8 mouse cellular contexts compared by ENCODE assay signal in the genomic region with DNA sequence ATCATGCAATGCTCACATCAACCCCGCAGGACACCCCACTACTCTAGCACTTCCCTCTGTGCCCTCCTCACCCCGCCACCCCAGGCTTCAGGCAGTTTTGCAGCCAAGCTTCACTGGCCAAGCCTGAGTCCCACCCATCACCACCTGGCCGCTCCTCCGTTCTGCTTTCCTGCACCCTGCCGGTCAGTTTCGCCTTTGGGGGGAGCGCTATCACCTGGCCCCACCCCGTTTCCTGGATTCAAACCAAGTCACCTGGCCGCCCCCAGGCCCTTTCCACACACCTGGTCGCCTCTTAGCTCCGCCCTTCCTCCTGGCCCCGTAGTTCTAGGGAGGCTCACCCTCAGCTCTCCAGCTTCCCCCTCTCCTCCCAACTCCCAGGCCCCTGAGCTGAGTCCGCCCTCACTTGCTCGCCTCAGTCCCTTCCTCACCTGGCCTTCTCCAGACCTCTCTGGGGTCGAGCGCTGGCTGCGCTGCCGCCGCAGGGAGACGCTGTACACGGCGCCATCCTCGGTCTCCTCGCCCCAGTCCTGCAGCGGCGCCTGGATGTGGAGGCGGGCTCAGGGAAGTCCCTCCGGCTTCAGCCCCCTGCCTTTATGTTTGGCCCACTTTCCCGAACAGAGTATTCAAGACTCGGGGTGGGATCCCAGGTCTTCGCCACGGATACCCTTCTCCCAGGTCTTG. TPM values are rescaled to one million over a fixed set of nuclear protein-coding genes. Genes with fewer than 3 reads are reported as not detected.
DNase-seq lines count a peak whose midpoint lies in the region; ATAC-seq and TF ChIP-seq lines count a peak whose summit lies in the region.

No protein-coding gene starts in this region.

- peak; percentile 39; the same call in 1 of the 2 replicates for ATAC-seq in cerebellum, adult (ENCODE audit: insufficient number of reproducible peaks, low FRiP score, low TSS enrichment)
- peak; percentile 44 for ATAC-seq in Patski
- ATAC-seq in embryonic facial prominence, embryonic 13.5 days (ENCODE audit: insufficient number of reproducible peaks, insufficient read depth, low FRiP score, low TSS enrichment, low read depth): no peak
- peak; percentile 43 for ATAC-seq in lung, postnatal 0 days

- 1% methylated on average over 32 of the region's 32 CpGs for WGBS in embryonic facial prominence, embryonic 13.5 days
- WGBS in kidney, adult 2 months: 3% methylated on average over 32 of the region's 32 CpGs
- WGBS in lung, postnatal 0 days: 2% methylated on average over 32 of the region's 32 CpGs

- H3K4me3 ChIP-seq in embryonic facial prominence, embryonic 13.5 days: peak overlapping the region; percentile 39
- peak overlapping the region; percentile 92 for H3K4me3 ChIP-seq in kidney, adult 2 months (ENCODE audit: insufficient read depth, low read depth, low read length)
- H3K4me3 ChIP-seq in lung, postnatal 0 days (ENCODE audit: low read depth, low read length): peak overlapping the region; percentile 45

- in situ Hi-C loops in Patski (cut with MboI; ENCODE audit: low pct_unique_long_range_greater_than_20kb): no loop called here

- no peaks in the 10 kb centered on the region for H3K9me3 ChIP-seq in embryonic facial prominence, embryonic 13.5 days
- no peaks in the 10 kb centered on the region for H3K9me3 ChIP-seq in lung, postnatal 0 days (ENCODE audit: low read length)

- H3K27me3 ChIP-seq in Patski: no peaks in the 10 kb centered on the region
- peaks cover 93% of the 10 kb centered on the region for H3K27me3 ChIP-seq in embryonic facial prominence, embryonic 13.5 days
- no peaks in the 10 kb centered on the region for H3K27me3 ChIP-seq in kidney, adult 2 months (replicated peaks; ENCODE audit: control insufficient read depth, insufficient read depth, low read length)
- peaks cover 25% of the 10 kb centered on the region; the same call in 1 of the 2 replicates for H3K27me3 ChIP-seq in lung, postnatal 0 days (replicated peaks; ENCODE audit: insufficient read depth, low read length)
- no peaks in the 10 kb centered on the region; the same call in 1 of the 2 replicates for H3K27me3 ChIP-seq in splenic B cell, adult 2 months (ENCODE audit: control insufficient read depth, insufficient read depth, low read length, poor library complexity, severe bottlenecking)

- DNase-seq in cerebellum, postnatal 4 days (ENCODE audit: low spot score in 2 of 2): no peak
- DNase-seq in Patski (ENCODE audit: low read depth, low spot score): no peak
- DNase-seq in kidney, adult 2 months: peak; percentile 85
- peak; percentile 41 for DNase-seq in lung, postnatal 0 days (ENCODE audit: low spot score)
- peak; percentile 56 for DNase-seq in splenic B cell, adult 2 months (ENCODE audit: low read depth, low spot score)
- DNase-seq in yolk sac, embryonic 10.5 days (ENCODE audit: low spot score): no peak

- no peak for TF ChIP-seq EP300 in lung, postnatal 0 days (IDR thresholded peaks at IDR 0.05)

- POLR2A ChIA-PET in Patski (lab: Charles Lee): interaction anchor here (1.3 kb wide), 1 partner anchor 14 kb away, joined by 3 read pairs; a partner anchor contains a TSS

- TF ChIP-seq POLR2A in kidney, adult 2 months (IDR thresholded peaks at IDR 0.05; ENCODE audit: low read depth, low read length): no peak

- CTCF ChIA-PET in Patski (lab: Charles Lee): interaction anchor here (1.2 to 1.4 kb wide), 2 partner anchors 10 to 25 kb away, joined by 4 to 5 read pairs; no protein-coding TSS in a partner anchor

- H3K9ac ChIP-seq in embryonic facial prominence, embryonic 13.5 days: peak overlapping the region; percentile 55
- peak overlapping the region; percentile 16; the same call in 1 of the 2 replicates for H3K9ac ChIP-seq in lung, postnatal 0 days (replicated peaks; ENCODE audit: low read depth)

- H3K4me1 ChIP-seq in embryonic facial prominence, embryonic 13.5 days: peaks cover 22% of the 10 kb centered on the region
- peaks cover 7% of the 10 kb centered on the region for H3K4me1 ChIP-seq in kidney, adult 2 months (ENCODE audit: control insufficient read depth, insufficient read depth, low read length)
- peaks cover 13% of the 10 kb centered on the region for H3K4me1 ChIP-seq in lung, postnatal 0 days (ENCODE audit: insufficient read depth, low read depth, low read length)

- peak overlapping the region; percentile 60 for H3K4me2 ChIP-seq in embryonic facial prominence, embryonic 13.5 days
- H3K4me2 ChIP-seq in lung, postnatal 0 days (replicated peaks; ENCODE audit: low read depth, low read length): peak overlapping the region; percentile 91

- H3K27ac ChIP-seq in embryonic facial prominence, embryonic 13.5 days: no peak overlapping the region
- peak overlapping the region; percentile 57 for H3K27ac ChIP-seq in kidney, adult 2 months (ENCODE audit: insufficient read depth, low read depth, low read length)
- H3K27ac ChIP-seq in lung, postnatal 0 days (ENCODE audit: low read length): no peak overlapping the region

- TF ChIP-seq CTCF in Patski (IDR thresholded peaks at IDR 0.05): no peak
- TF ChIP-seq CTCF in kidney, adult 2 months (conservative IDR thresholded peaks at IDR 0.05; ENCODE audit: insufficient read depth, insufficient read length, low read depth, low read length): no peak
- peak; percentile 39 for TF ChIP-seq CTCF in lung, postnatal 0 days (IDR thresholded peaks at IDR 0.05)

- no peaks in the 10 kb centered on the region for H3K36me3 ChIP-seq in embryonic facial prominence, embryonic 13.5 days
- no peaks in the 10 kb centered on the region for H3K36me3 ChIP-seq in kidney, adult 2 months (ENCODE audit: control insufficient read depth, insufficient read depth, low read length)
- H3K36me3 ChIP-seq in lung, postnatal 0 days (ENCODE audit: insufficient read depth, low read length): no peaks in the 10 kb centered on the region
- no peaks in the 10 kb centered on the region for H3K36me3 ChIP-seq in splenic B cell, adult 2 months (ENCODE audit: control insufficient read depth, insufficient read depth, low read length, poor library complexity, severe bottlenecking)

RNA-seq across cellular contexts. Expression of a gene that starts 0.7 kb away (rescaled TPM):
- polyA plus RNA-seq in Patski (2021): 41.7 TPM
- 0.59 and 0.94 TPM in 2 replicates for polyA plus RNA-seq in embryonic facial prominence, embryonic 13.5 days (2015; fragmentation: Nextera tagmentation; extraction: Ambion mirVana)
- polyA plus RNA-seq in kidney, adult 2 months (2012; rRNA removed): 88.2 and 111 TPM in 2 replicates
- polyA plus RNA-seq in lung, postnatal 0 days (2015; fragmentation: Nextera tagmentation; extraction: Ambion mirVana): 6.0 and 6.4 TPM in 2 replicates

RNA-seq across cellular contexts. Expression of a gene that starts 13.9 kb away (rescaled TPM):
- 7.5 TPM for polyA plus RNA-seq in Patski (2021)
- 1.2 and 1.8 TPM in 2 replicates for polyA plus RNA-seq in embryonic facial prominence, embryonic 13.5 days (2015; fragmentation: Nextera tagmentation; extraction: Ambion mirVana)
- polyA plus RNA-seq in kidney, adult 2 months (2012; rRNA removed): 2.5 and 2.9 TPM in 2 replicates
- polyA plus RNA-seq in lung, postnatal 0 days (2015; fragmentation: Nextera tagmentation; extraction: Ambion mirVana): 5.3 and 6.0 TPM in 2 replicates

RNA-seq across cellular contexts. Expression of a gene that starts 14.0 kb away (rescaled TPM):
- 276 TPM for polyA plus RNA-seq in Patski (2021)
- 120 and 125 TPM in 2 replicates for polyA plus RNA-seq in embryonic facial prominence, embryonic 13.5 days (2015; fragmentation: Nextera tagmentation; extraction: Ambion mirVana)
- 94.9 and 103 TPM in 2 replicates for polyA plus RNA-seq in kidney, adult 2 months (2012; rRNA removed)
- 51.9 and 56.1 TPM in 2 replicates for polyA plus RNA-seq in lung, postnatal 0 days (2015; fragmentation: Nextera tagmentation; extraction: Ambion mirVana)

RNA-seq across cellular contexts. Expression of a gene that starts 25.3 kb away (rescaled TPM):
- polyA plus RNA-seq in Patski (2021): 8.5 TPM
- polyA plus RNA-seq in embryonic facial prominence, embryonic 13.5 days (2015; fragmentation: Nextera tagmentation; extraction: Ambion mirVana): 8.5 and 9.3 TPM in 2 replicates
- polyA plus RNA-seq in kidney, adult 2 months (2012; rRNA removed): 14.0 and 16.7 TPM in 2 replicates
- 5.7 and 7.4 TPM in 2 replicates for polyA plus RNA-seq in lung, postnatal 0 days (2015; fragmentation: Nextera tagmentation; extraction: Ambion mirVana)

RNA-seq across cellular contexts. Expression of a gene that starts 33.0 kb away (rescaled TPM):
- 14.0 TPM for polyA plus RNA-seq in Patski (2021)
- polyA plus RNA-seq in embryonic facial prominence, embryonic 13.5 days (2015; fragmentation: Nextera tagmentation; extraction: Ambion mirVana): 5.2 and 7.3 TPM in 2 replicates
- 10.5 and 10.9 TPM in 2 replicates for polyA plus RNA-seq in kidney, adult 2 months (2012; rRNA removed)
- 5.7 and 5.8 TPM in 2 replicates for polyA plus RNA-seq in lung, postnatal 0 days (2015; fragmentation: Nextera tagmentation; extraction: Ambion mirVana)

Comparison
In these comparisons a context has a peak if more than half of its experiments do, and no peak if none do; other contexts are left out.
1. DNase-seq: peak in kidney, adult 2 months (single experiment), lung, postnatal 0 days (single experiment) and splenic B cell, adult 2 months (single experiment); none in cerebellum, postnatal 4 days (0 of 2), Patski (single experiment) and yolk sac, embryonic 10.5 days (single experiment).
2. H3K4me3 ChIP-seq: peak in every context shown above with its lines; median percentile 92 in kidney, adult 2 months; 45 in lung, postnatal 0 days; 39 in embryonic facial prominence, embryonic 13.5 days.